Mouse (Mus musculus) midbrain, postnatal 0 days (tissue): ENCODE data around the gene Fcf1. TPM values are rescaled to one million over a fixed set of nuclear protein-coding genes. Genes with fewer than 3 reads are reported as not detected.

Source experiments
- ATAC-seq: fragments of 200-750 bp; cut with Nextera tagmentation; 2 replicates; pipeline ENCODE4 v1.8.0; 2017; ENCODE audit warnings: moderate number of reproducible peaks, mild to moderate bottlenecking, moderate TSS enrichment, moderate library complexity; ENCODE audit not compliant: low FRiP score
- DNase-seq: peaks from one replicate; pipeline ENCODE4 v3.0.0-alpha.2; 2015; ENCODE audit warnings: low spot score
- H3K27ac ChIP-seq: fragments of 300-500 bp; sonication (generic); 2 replicates; pipeline ENCODE4 v1.5.1; 2014; ENCODE audit warnings: low read depth, mild to moderate bottlenecking, low read length, mixed read lengths
- H3K27me3 ChIP-seq: fragments of 300-500 bp; sonication (generic); 2 replicates; pipeline ENCODE4 v1.6.1; 2014; ENCODE audit warnings: low read length, control low read depth, mixed read lengths; ENCODE audit not compliant: insufficient read depth
- H3K36me3 ChIP-seq: fragments of 300-500 bp; sonication (generic); 2 replicates; pipeline ENCODE4 v1.6.1; 2014; ENCODE audit warnings: low read length, control low read depth, mixed read lengths; ENCODE audit not compliant: insufficient read depth
- H3K4me1 ChIP-seq: fragments of 300-500 bp; sonication (generic); 2 replicates; pipeline ENCODE4 v1.6.1; 2014; ENCODE audit warnings: mild to moderate bottlenecking, control low read depth, antibody characterized with exemption, low read length, mixed read lengths; ENCODE audit not compliant: insufficient read depth
- H3K4me2 ChIP-seq: fragments of 300-500 bp; sonication (generic); 2 replicates; pipeline ENCODE4 v1.6.1; 2014; ENCODE audit warnings: low read depth, mild to moderate bottlenecking, low read length, mixed read lengths; ENCODE audit not compliant: poor library complexity, severe bottlenecking
- H3K4me3 ChIP-seq: fragments of 300-500 bp; sonication (generic); 2 replicates; pipeline ENCODE4 v1.5.1; 2014; ENCODE audit warnings: low read depth, mild to moderate bottlenecking, low read length, moderate library complexity
- H3K9ac ChIP-seq: fragments of 300-500 bp; sonication (generic); replicated peaks from 2 replicates; pipeline ENCODE4 v1.6.1; 2014; ENCODE audit warnings: mild to moderate bottlenecking, low read length, moderate library complexity, mixed read lengths; ENCODE audit not compliant: poor library complexity, severe bottlenecking
- H3K9me3 ChIP-seq: fragments of 300-500 bp; sonication (generic); 2 replicates; pipeline ENCODE4 v1.6.1; 2016; ENCODE audit warnings: low read length, control low read depth
- CTCF ChIP-seq: IDR thresholded peaks from 2 replicates; pipeline ENCODE4 v1.5.1; 2016; ENCODE audit warnings: antibody characterized with exemption, mild to moderate bottlenecking
- WGBS: fragments of 180-500 bp; shearing (Covaris S2); extraction: QIAGEN DNeasy Blood & Tissue Kit; methylation state at CpG from one replicate; pipeline ENCODE4 v1.1.7; 2014; 5-methylcytosine and 5-hydroxymethylcytosine counted together
- polyA plus RNA-seq: library from polyadenylated mRNA; unstranded; fragments of >200 nt; fragmentation: Nextera tagmentation; extraction: Ambion mirVana; gene quantifications from 2 replicates; pipeline ENCODE4 v1.2.1, GENCODE M21; 2015
- total RNA-seq: library from RNA; depleted of rRNA; stranded (reverse); fragments of >200 nt; gene quantifications from 2 replicates; pipeline ENCODE4 v1.2.3, GENCODE M21; 2014

Fcf1 gene
- total and polyA plus RNA-seq, 2 experiments from 2014 or later = 28.6 to 64.3 TPM

DNA sequence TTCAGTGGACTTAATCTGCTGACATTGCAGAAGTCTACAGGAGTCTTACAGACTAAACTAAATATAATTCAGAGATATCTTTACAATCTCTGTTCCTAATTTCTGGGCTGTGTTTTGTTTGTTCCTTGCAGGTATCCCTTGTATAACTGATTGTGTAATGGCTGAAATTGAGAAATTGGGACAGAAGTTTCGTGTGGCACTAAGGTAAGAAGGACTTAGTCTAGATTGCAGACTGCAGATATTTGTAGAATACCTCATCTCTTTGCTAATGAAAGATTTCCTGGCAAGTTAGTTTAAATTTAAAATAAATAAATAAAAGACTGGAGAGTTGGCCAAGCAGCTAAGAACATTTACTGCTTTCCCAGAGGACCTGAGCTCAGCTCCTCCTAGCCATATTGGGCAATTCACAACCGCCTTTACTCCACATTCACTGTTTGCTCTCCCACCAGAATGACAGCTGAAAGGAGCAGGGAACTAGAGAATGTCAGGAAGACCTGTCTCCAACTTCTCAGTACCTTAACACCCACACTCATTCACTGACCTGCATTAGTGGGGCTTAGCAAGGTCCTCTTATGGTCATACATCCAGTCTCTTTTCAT lies 8.7 kb downstream of the Fcf1 start:
- H3K36me3 ChIP-seq = peaks cover 41% of the 10 kb centered on the region
- H3K27me3 ChIP-seq = no peaks in the 10 kb centered on the region
- TF ChIP-seq CTCF = no peak
- H3K4me1 ChIP-seq = no peaks in the 10 kb centered on the region
- ATAC-seq (no peak), DNase-seq (no peak)
- no peak overlapping the region for H3K9ac ChIP-seq
- no peaks in the 10 kb centered on the region for H3K9me3 ChIP-seq
- H3K4me3 ChIP-seq = no peak overlapping the region
- no peak overlapping the region for H3K27ac ChIP-seq
- H3K4me2 ChIP-seq = no peak overlapping the region
- WGBS = 87% methylated on average over 2 of the region's 2 CpGs

DNA sequence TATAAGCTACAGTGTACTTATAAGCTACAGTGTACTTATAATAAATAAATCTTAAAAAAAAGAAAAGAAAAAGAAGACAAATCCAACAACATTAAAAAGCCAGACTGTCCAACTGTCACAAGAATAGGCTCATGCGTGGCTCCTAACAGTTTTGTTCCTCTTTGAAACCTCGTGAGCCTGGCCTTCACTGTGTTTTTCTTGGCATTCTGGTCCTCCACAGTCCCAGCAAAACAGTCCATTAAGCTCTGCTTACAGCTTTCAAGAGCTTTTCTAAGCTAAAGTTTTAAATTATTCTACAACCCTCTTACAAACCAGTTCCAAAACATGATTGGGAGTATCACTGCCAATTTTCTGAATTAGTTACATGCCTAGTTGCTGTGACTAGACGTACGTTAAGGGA lies 18.8 kb downstream of the Fcf1 start:
- DNase-seq (no peak), ATAC-seq (no peak)
- Histone ChIP-seq H3K4me3 (no peak overlapping the region), H3K36me3 (no peaks in the 10 kb centered on the region; the same call in 1 of the 2 replicates), H3K9me3 (no peaks in the 10 kb centered on the region), H3K9ac (no peak overlapping the region), H3K27ac (no peak overlapping the region), H3K27me3 (no peaks in the 10 kb centered on the region), H3K4me2 (no peak overlapping the region), H3K4me1 (no peaks in the 10 kb centered on the region)
- WGBS = 75% methylated on average over 4 of the region's 4 CpGs
- TF ChIP-seq CTCF = no peak

DNA sequence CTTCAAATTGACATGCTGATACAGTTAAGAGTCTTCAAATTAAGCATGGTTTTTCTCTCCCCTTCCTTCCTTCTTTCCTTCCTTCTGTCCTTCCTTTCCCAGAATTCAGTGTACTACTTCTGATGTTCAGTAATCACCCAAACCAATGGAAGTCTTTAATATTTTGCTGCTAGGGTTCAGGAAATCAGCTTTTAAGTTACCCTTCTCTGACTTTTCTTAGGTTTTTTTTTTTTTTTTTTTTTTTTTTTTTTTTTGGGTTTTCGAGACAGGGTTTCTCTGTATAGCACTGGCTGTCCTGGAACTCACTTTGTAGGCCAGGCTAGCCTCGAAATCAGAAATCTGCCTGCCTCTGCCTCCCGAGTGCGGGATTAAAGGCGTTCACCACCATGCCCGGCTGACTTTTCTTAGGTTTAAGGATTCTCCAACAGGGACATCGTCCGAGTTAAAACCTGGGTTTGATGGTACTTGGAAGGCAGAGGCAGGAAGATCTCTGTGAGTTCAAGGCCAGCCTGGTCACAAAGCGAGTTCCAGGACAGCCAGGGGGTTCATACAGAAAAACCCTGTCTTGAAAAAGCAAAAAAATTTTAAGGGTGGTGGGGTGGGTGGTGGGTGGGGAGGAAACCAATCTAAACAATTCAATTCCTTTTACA lies 24.5 kb downstream of the Fcf1 start:
- Histone ChIP-seq H3K4me2 (peak overlapping the region; percentile 40; the same call in 1 of the 2 replicates), H3K4me3 (peak overlapping the region; percentile 92; the same call in 1 of the 2 replicates), H3K4me1 (peaks cover 11% of the 10 kb centered on the region), H3K9me3 (no peaks in the 10 kb centered on the region), H3K36me3 (no peaks in the 10 kb centered on the region), H3K9ac (no peak overlapping the region), H3K27ac (no peak overlapping the region), H3K27me3 (no peaks in the 10 kb centered on the region)
- DNase-seq (no peak), ATAC-seq (no peak)
- TF ChIP-seq CTCF = no peak
- WGBS = 95% methylated on average over 8 of the region's 9 CpGs

DNA sequence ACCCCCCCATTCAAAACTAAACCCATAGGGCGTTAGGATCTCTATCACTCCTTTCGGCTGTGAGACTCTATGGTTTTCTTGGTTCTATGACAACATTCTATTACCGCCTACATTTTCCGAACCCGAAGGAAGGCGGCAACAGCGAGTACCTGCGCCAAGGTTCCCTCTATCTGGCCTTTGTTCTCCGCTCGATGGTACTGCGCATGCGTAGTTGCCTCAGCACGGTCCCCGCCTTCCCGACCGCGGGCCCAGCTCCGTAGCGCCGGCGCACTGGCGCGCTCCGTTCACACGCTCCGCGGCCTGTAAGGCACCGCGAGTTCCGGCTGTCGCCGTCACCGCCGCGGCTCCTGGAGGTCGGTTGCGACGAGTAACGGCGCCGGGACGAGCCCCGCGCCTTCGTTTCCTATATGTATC lies 25.4 kb downstream of the Fcf1 start, which contains the start of gene Ylpm1:
Gene Ylpm1 (plus strand): TSS at position 239 of the 414 bp plus-strand sequence.
- Histone ChIP-seq H3K27ac (peak within 1 kb of the TSS; percentile 89), H3K9me3 (no peaks in the 10 kb centered on the region), H3K4me2 (peak within 1 kb of the TSS; percentile 79), H3K4me1 (peaks cover 11% of the 10 kb centered on the region), H3K4me3 (peak within 1 kb of the TSS; percentile 92), H3K36me3 (no peaks in the 10 kb centered on the region), H3K27me3 (no peaks in the 10 kb centered on the region), H3K9ac (peak within 1 kb of the TSS; percentile 96)
- DNase-seq = peak; percentile 98
- TF ChIP-seq CTCF = peak; percentile 79
- peak; percentile 96 for ATAC-seq
- under 1% methylated on average over 45 of the region's 45 CpGs for WGBS

DNA sequence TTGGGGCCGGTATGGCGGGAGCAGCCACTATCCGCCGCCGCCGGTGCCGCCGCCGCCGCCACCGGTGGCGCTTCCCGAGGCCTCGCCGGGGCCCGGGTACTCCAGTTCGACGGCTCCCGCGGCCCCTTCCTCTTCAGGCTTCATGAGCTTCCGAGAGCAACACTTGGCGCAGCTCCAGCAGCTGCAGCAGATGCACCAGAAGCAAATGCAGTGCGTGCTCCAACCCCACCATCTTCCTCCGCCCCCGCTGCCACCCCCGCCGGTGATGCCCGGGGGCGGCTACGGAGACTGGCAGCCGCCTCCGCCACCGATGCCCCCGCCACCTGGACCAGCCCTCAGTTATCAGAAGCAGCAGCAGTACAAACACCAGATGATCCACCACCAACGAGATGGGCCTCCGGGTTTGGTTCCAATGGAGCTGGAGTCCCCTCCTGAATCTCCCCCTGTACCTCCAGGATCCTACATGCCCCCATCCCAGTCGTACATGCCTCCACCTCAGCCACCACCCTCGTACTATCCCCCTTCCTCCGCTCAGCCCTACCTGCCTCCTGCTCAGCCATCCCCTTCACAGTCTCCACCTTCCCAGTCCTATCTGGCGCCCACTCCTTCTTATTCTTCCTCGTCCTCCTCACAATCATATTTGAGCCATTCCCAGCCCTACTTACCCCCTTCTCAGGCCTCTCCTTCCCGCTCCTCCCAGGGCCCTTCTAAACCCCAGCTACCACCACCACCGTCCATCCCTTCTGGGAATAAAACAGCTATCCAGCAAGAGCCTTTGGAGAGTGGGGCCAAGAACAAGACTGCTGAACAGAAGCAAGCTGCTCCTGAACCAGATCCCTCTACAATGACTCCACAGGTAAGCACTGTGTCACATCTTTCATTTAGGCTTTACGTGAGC lies 26.1 kb downstream of the Fcf1 start:
- Histone ChIP-seq H3K27me3 (no peaks in the 10 kb centered on the region), H3K9ac (peak overlapping the region; percentile 96), H3K27ac (peak overlapping the region; percentile 89), H3K36me3 (no peaks in the 10 kb centered on the region), H3K4me2 (peak overlapping the region; percentile 79), H3K4me1 (peaks cover 11% of the 10 kb centered on the region), H3K4me3 (peak overlapping the region; percentile 92), H3K9me3 (no peaks in the 10 kb centered on the region)
- peak; percentile 52 for ATAC-seq
- peak; percentile 65 for DNase-seq
- under 1% methylated on average over 42 of the region's 44 CpGs for WGBS
- TF ChIP-seq CTCF = no peak
